9 mouse cellular contexts compared by ENCODE assay signal in the genomic region with DNA sequence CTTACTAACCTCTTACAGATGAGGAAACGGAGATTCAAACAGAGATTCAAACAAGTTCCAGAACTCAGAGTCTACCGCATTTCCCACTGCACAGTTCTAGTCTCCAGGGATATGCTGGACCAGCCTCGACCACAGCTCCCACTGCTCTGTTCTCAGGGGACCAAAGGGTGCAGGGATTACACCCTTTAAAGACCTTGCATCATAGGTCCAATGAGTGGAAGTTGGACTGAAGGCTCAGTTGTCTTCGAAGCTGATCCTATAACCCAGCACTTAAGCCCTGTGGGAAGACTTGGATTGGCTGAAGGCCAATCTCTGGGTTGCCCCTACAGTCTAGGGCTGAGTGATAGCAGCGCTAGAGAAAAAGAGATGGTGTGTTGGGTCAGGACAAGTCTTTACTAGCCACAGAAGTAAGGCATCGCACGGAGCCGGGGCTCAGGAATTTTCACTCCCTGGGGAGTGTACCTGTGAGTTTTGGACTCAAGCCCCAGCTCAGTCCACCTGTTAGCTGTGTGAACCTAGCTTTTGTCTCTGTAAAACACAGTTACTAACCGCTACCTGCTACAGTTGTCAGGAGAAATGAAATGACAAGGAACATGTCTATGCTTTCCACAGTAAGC. TPM values are rescaled to one million over a fixed set of nuclear protein-coding genes. Genes with fewer than 3 reads are reported as not detected.
DNase-seq lines count a peak whose midpoint lies in the region; ATAC-seq lines count a peak whose summit lies in the region.
"Had no signal": no experiment of that assay in that cellular context is flagged by ENCODE, and none has a peak within 500 bp of the region (broad histone marks: within the 10 kb centered on the region; RNA-seq: fewer than 3 reads in every experiment).

No protein-coding gene starts in this region.

- H3K4me3 ChIP-seq in limb, embryonic 13.5 days, result peak overlapping the region; percentile 71
- peak overlapping the region; percentile 80 for H3K4me3 ChIP-seq in stomach, embryonic 16.5 days (replicated peaks; ENCODE audit: low read length)

- H3K9me3 ChIP-seq in limb, embryonic 13.5 days, result no peaks in the 10 kb centered on the region
- H3K9me3 ChIP-seq in stomach, embryonic 16.5 days (replicated peaks; ENCODE audit: control insufficient read depth, low read length), result no peaks in the 10 kb centered on the region

- no peaks in the 10 kb centered on the region for H3K27me3 ChIP-seq in limb, embryonic 13.5 days
- H3K27me3 ChIP-seq in stomach, embryonic 16.5 days (ENCODE audit: control insufficient read depth, insufficient read depth, low read length), result no peaks in the 10 kb centered on the region

- H3K9ac ChIP-seq in limb, embryonic 13.5 days, result peak overlapping the region; percentile 91
- H3K9ac ChIP-seq in stomach, embryonic 16.5 days (ENCODE audit: low read length), result peak overlapping the region; percentile 90

- intact Hi-C loops in gastrocnemius, postnatal 14 days (cut with DNase I; ENCODE audit: low total_unique reads), result no loop called here

- DNase-seq in cerebellum, adult 9-11 months, result peak; percentile 43
- DNase-seq in cerebellum, postnatal 10 days, result no peak
- DNase-seq in retina, postnatal 1 day, result peak; percentile 37
- DNase-seq in retina, embryonic 14.5 days (ENCODE audit: low spot score), result no peak
- DNase-seq in layer of hippocampus, postnatal 14 days (ENCODE audit: low spot score in 2 of 2), result no peak
- DNase-seq in gastrocnemius, postnatal 14 days, result no peak
- DNase-seq: layer of hippocampus, postnatal 36 days had no signal

- ATAC-seq in limb, embryonic 13.5 days (ENCODE audit: low FRiP score, low read depth), result no peak
- no peak for ATAC-seq in stomach, embryonic 16.5 days (ENCODE audit: insufficient read depth, low FRiP score)

- 81% methylated on average over 9 of the region's 9 CpGs for WGBS in limb, embryonic 13.5 days
- WGBS in stomach, embryonic 16.5 days, result 78% methylated on average over 9 of the region's 9 CpGs

- peaks cover 22% of the 10 kb centered on the region for H3K4me1 ChIP-seq in limb, embryonic 13.5 days
- peaks cover 13% of the 10 kb centered on the region for H3K4me1 ChIP-seq in stomach, embryonic 16.5 days (ENCODE audit: control insufficient read depth, insufficient read depth, low read length)

- peak overlapping the region; percentile 92 for H3K4me2 ChIP-seq in limb, embryonic 13.5 days (replicated peaks)
- peak overlapping the region; percentile 88 for H3K4me2 ChIP-seq in stomach, embryonic 16.5 days (ENCODE audit: low read depth, low read length)

- H3K27ac ChIP-seq in limb, embryonic 13.5 days, result no peak overlapping the region; the same call in 1 of the 2 replicates
- H3K27ac ChIP-seq in stomach, embryonic 16.5 days (ENCODE audit: low read length), result no peak overlapping the region

- peaks cover 45% of the 10 kb centered on the region for H3K36me3 ChIP-seq in limb, embryonic 13.5 days
- H3K36me3 ChIP-seq in stomach, embryonic 16.5 days (ENCODE audit: control insufficient read depth, insufficient read depth, low read length), result peaks cover 3% of the 10 kb centered on the region; the same call in 1 of the 2 replicates

RNA-seq across cellular contexts. Expression of a gene that starts 1.6 kb away (rescaled TPM):
- polyA plus RNA-seq in limb, embryonic 13.5 days (2015; fragmentation: Nextera tagmentation; extraction: Ambion mirVana), result 56.6 and 61.4 TPM in 2 replicates
- 40.9 and 42.1 TPM in 2 replicates for polyA plus RNA-seq in stomach, embryonic 16.5 days (2015; fragmentation: Nextera tagmentation; extraction: Ambion mirVana)
- 10 to 100 TPM; 65.7 to 68.1 TPM for total RNA-seq in layer of hippocampus, postnatal 14 days (2021)
- 10 to 100 TPM; 47.1 to 47.6 TPM for total RNA-seq in gastrocnemius, postnatal 14 days (2021)

RNA-seq across cellular contexts. Expression of a gene that starts 10.7 kb away (rescaled TPM):
- polyA plus RNA-seq in limb, embryonic 13.5 days (2015; fragmentation: Nextera tagmentation; extraction: Ambion mirVana), result 90.2 and 93.8 TPM in 2 replicates
- 4.0 and 110 TPM in 2 replicates for polyA plus RNA-seq in stomach, embryonic 16.5 days (2015; fragmentation: Nextera tagmentation; extraction: Ambion mirVana)
- total RNA-seq in layer of hippocampus, postnatal 14 days (2021), result 1 to 10 TPM in 1 of 2 experiments, under 1 TPM in 1; 0.85 to 2.2 TPM
- over 10,000 TPM; 16,285 to 17,681 TPM for total RNA-seq in gastrocnemius, postnatal 14 days (2021)

RNA-seq across cellular contexts. Expression of a gene that starts 13.6 kb away (rescaled TPM):
- polyA plus RNA-seq in limb, embryonic 13.5 days (2015; fragmentation: Nextera tagmentation; extraction: Ambion mirVana), result 135 and 137 TPM in 2 replicates
- 140 and 154 TPM in 2 replicates for polyA plus RNA-seq in stomach, embryonic 16.5 days (2015; fragmentation: Nextera tagmentation; extraction: Ambion mirVana)
- total RNA-seq in layer of hippocampus, postnatal 14 days (2021), result 10 to 100 TPM; 79.7 to 88.9 TPM
- 100 to 1,000 TPM; 117 to 146 TPM for total RNA-seq in gastrocnemius, postnatal 14 days (2021)

RNA-seq across cellular contexts. Expression of a gene that starts 29.7 kb away (rescaled TPM):
- polyA plus RNA-seq in limb, embryonic 13.5 days (2015; fragmentation: Nextera tagmentation; extraction: Ambion mirVana), result 49.9 and 51.8 TPM in 2 replicates
- polyA plus RNA-seq in stomach, embryonic 16.5 days (2015; fragmentation: Nextera tagmentation; extraction: Ambion mirVana), result 31.2 and 33.4 TPM in 2 replicates
- 100 to 1,000 TPM; 122 to 124 TPM for total RNA-seq in layer of hippocampus, postnatal 14 days (2021)
- 10 to 100 TPM; 31.1 to 32.4 TPM for total RNA-seq in gastrocnemius, postnatal 14 days (2021)

RNA-seq across cellular contexts. Expression of a gene that starts 45.0 kb away (rescaled TPM):
- polyA plus RNA-seq in limb, embryonic 13.5 days (2015; fragmentation: Nextera tagmentation; extraction: Ambion mirVana), result 36.6 and 37.0 TPM in 2 replicates
- 28.0 and 31.5 TPM in 2 replicates for polyA plus RNA-seq in stomach, embryonic 16.5 days (2015; fragmentation: Nextera tagmentation; extraction: Ambion mirVana)
- total RNA-seq in layer of hippocampus, postnatal 14 days (2021), result 10 to 100 TPM in 1 of 2 experiments, 1 to 10 TPM in 1; 8.9 to 11.5 TPM
- total RNA-seq in gastrocnemius, postnatal 14 days (2021), result 10 to 100 TPM; 12.1 to 12.7 TPM

Comparison
In these comparisons a context has a peak if more than half of its experiments do, and no peak if none do; other contexts are left out.
1. DNase-seq: peak in cerebellum, adult 9-11 months (single experiment) and retina, postnatal 1 day (single experiment); none in cerebellum, postnatal 10 days (0 of 2), retina, embryonic 14.5 days (single experiment), layer of hippocampus, postnatal 14 days (0 of 2) and gastrocnemius, postnatal 14 days (single experiment).
2. RNA of a gene that starts 10.7 kb away (total RNA-seq): 16,285 to 17,681 TPM in gastrocnemius, postnatal 14 days; 0.85 to 2.2 TPM in layer of hippocampus, postnatal 14 days; every median in the first group is over 1,000 times any median in the second.